Mouse (Mus musculus): ENCODE data around the gene Evi2b. TPM values are rescaled to one million over a fixed set of nuclear protein-coding genes. Genes with fewer than 3 reads are reported as not detected.

Evi2b gene
- 63.3 and 115 TPM in 2 replicates for total RNA-seq (2015; ENCODE audit: low replicate concordance)
- total RNA-seq (2017; ENCODE audit: low replicate concordance): 12.8 and 18.7 TPM in 2 replicates

GRCm38 (mm10) chr11:79523560-79524309 lies at the start of gene Evi2b:
Gene Evi2b (minus strand): TSS chr11:79523762.
- ATAC-seq (replicated peaks; ENCODE audit: low FRiP score, poor library complexity, severe bottlenecking): 0 out of 2 replicates have a peak, but pooled peaks have one; percentile 27

DNA sequence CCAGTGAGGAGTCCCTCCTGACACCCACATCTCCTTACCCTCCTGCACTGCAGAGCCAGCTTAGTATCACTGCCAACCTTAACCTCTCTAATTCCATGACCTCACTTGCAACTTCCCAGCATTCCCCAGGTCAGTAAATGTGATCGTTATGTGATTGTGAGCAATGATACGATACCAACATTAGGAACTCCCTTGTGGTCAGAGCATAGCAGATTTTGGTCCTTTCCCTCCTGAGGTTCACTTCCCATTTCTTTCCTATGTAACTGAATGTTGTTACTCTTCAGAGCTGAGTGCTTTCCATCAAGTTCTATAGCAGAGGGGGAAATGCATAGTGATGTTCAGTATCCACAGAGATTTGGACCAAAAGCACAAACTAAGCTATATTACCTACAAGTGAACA lies 46.8 kb upstream of the Evi2b start:
- ATAC-seq (replicated peaks; ENCODE audit: low FRiP score, poor library complexity, severe bottlenecking): no peak

GRCm38 (mm10) chr11:79568197-79568911 lies 44.8 kb upstream of the Evi2b start:
- ATAC-seq (replicated peaks; ENCODE audit: low FRiP score, poor library complexity, severe bottlenecking): no peak

GRCm38 (mm10) chr11:79566947-79567346 lies 43.4 kb upstream of the Evi2b start:
- no peak for ATAC-seq (replicated peaks; ENCODE audit: low FRiP score, poor library complexity, severe bottlenecking)

- no peak for ATAC-seq (replicated peaks; ENCODE audit: low FRiP score, poor library complexity, severe bottlenecking)
Measured at GRCm38 (mm10) chr11:79563493-79563892, 39.9 kb upstream of the Evi2b start.

DNA sequence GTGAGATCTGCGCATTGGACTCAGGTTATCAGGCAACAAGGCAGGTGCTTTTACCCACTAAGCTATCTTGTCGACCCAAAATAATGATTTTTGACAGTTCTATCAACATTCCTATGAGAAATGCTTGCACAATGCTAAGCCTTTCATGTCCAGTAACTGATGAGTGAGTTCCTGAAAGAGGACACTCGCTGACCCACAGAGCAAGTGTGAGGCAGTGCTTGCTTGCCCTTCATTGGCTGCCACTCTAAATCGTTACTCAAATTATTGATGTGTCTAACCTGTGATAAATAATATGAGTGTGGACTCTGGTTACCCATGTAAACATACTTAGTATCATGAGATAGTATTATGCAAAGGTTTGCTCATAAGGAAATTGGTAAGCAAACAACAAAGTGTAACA lies 37.0 kb upstream of the Evi2b start:
- ATAC-seq (replicated peaks; ENCODE audit: low FRiP score, poor library complexity, severe bottlenecking): no peak

DNA sequence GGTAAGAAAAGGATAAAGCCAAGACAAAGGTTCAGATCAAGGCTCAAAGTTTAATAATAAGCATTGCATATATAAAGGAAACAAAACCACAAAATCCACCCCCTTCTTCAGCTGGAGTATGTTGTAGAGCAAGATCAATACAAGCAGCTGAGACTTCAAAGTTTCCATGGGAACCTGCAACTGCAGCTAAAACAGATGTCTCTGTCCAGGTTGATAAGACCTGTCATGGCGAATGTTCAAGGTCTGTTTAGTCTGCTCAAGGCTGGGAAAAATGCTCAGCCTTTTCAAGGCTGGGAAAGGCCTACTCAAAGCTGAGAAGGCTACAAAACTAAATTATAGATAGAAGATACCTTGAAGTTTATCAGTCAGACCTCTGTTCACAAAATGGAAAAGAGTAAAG lies 29.1 kb upstream of the Evi2b start:
- peak; percentile 57; the same call in 1 of the 2 replicates for ATAC-seq (replicated peaks; ENCODE audit: low FRiP score, poor library complexity, severe bottlenecking)

GRCm38 (mm10) chr11:79536293-79536692 lies 12.7 kb upstream of the Evi2b start:
- no peak for ATAC-seq (replicated peaks; ENCODE audit: low FRiP score, poor library complexity, severe bottlenecking)

DNA sequence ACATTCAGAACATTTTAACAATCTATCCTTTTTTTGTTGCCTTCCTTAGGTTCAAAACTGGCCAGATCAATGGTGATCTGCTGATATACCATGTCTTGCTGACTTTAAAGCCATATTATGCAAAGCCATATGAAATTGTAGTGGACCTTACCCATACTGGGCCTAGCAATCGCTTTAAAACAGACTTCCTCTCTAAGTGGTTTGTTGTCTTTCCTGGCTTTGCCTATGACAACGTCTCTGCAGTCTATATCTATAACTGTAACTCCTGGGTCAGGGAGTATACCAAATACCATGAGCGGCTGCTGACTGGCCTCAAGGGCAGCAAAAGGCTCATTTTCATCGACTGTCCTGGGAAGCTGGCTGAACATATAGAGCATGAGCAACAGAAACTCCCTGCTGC lies 12.0 kb upstream of the Evi2b start:
- ATAC-seq (replicated peaks; ENCODE audit: low FRiP score, poor library complexity, severe bottlenecking): no peak

GRCm38 (mm10) chr11:79533950-79534690 lies 10.6 kb upstream of the Evi2b start:
- no peak for ATAC-seq (replicated peaks; ENCODE audit: low FRiP score, poor library complexity, severe bottlenecking)

- ATAC-seq (replicated peaks; ENCODE audit: low FRiP score, poor library complexity, severe bottlenecking): no peak
Measured at GRCm38 (mm10) chr11:79533311-79533710, 9.7 kb upstream of the Evi2b start.

GRCm38 (mm10) chr11:79531485-79531884 lies 7.9 kb upstream of the Evi2b start:
- ATAC-seq (replicated peaks; ENCODE audit: low FRiP score, poor library complexity, severe bottlenecking): no peak

DNA sequence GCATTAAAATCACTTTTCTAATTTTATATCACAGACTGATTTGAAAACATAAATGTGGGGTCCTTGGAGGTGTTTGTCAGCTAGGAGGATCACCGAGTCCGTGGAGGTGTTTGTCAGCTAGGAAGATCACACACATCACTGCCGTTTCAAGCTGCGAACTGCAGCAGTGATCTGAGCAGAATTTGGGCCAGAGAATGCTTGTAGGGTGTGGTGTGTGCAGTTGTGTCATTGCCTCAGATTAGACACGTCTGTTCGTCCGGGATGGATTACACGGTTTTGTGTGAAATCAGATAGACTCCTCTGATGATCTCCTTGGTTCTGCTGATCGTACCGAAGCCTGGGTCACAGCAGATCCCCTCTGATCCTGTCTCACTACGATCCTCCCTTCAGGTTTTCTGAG lies 7.2 kb upstream of the Evi2b start:
- no peak for ATAC-seq (replicated peaks; ENCODE audit: low FRiP score, poor library complexity, severe bottlenecking)

DNA sequence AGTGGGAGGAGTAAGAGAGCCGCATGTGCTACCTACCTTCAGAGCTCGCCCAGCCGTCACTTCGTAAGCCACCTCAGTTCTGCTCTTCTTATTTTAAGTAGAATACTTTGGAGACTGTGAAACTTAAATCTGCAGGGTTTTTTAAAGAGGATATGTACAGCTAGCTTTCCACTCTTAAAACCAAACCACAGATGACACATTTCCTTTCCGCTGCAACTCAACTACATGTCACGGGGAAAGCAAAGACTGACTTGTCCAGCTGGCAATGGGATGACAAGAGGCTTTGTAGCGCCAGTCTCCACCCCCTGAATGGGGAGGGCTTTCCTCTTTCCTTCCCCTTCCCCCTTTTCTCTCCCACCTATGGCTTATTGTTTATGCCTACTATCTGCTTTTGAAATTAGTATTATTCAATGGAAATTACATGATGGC lies 6.8 kb upstream of the Evi2b start, which contains the start of the genes Evi2 and Evi2a:
TSS of gene Evi2 (minus strand) at position 257 of the 429 bp plus-strand sequence.
TSS of gene Evi2a (minus strand) at position 277 of the 429 bp plus-strand sequence.
- no peak for ATAC-seq (replicated peaks; ENCODE audit: low FRiP score, poor library complexity, severe bottlenecking)

GRCm38 (mm10) chr11:79529736-79530135 lies 6.2 kb upstream of the Evi2b start:
- ATAC-seq (replicated peaks; ENCODE audit: low FRiP score, poor library complexity, severe bottlenecking): no peak

GRCm38 (mm10) chr11:79529226-79529625 lies 5.7 kb upstream of the Evi2b start:
- no peak for ATAC-seq (replicated peaks; ENCODE audit: low FRiP score, poor library complexity, severe bottlenecking)

DNA sequence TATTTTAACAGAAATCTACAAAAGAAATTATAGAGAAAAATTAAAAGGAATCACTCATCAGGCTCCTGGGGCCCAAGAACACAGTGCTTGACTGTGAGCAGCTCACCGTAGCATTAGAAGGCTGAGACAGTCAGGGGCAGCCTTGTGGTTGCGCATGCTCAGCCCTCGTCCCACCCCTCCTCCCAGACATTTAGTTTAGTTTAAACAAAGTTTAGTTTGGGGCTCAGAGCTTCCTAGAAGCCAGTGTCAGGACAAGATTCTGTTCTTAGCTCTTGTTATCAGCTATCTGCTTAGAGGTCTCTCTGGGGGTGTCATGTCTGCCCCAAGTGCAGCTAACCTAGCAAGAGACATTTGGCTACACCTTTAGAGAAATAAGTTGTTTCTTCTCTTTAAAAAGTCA lies 5.0 kb upstream of the Evi2b start:
- 0 out of 2 replicates have a peak, but pooled peaks have one; percentile 37 for ATAC-seq (replicated peaks; ENCODE audit: low FRiP score, poor library complexity, severe bottlenecking)

- no peak for ATAC-seq (replicated peaks; ENCODE audit: low FRiP score, poor library complexity, severe bottlenecking)
Measured at GRCm38 (mm10) chr11:79527739-79528384, 4.3 kb upstream of the Evi2b start.

DNA sequence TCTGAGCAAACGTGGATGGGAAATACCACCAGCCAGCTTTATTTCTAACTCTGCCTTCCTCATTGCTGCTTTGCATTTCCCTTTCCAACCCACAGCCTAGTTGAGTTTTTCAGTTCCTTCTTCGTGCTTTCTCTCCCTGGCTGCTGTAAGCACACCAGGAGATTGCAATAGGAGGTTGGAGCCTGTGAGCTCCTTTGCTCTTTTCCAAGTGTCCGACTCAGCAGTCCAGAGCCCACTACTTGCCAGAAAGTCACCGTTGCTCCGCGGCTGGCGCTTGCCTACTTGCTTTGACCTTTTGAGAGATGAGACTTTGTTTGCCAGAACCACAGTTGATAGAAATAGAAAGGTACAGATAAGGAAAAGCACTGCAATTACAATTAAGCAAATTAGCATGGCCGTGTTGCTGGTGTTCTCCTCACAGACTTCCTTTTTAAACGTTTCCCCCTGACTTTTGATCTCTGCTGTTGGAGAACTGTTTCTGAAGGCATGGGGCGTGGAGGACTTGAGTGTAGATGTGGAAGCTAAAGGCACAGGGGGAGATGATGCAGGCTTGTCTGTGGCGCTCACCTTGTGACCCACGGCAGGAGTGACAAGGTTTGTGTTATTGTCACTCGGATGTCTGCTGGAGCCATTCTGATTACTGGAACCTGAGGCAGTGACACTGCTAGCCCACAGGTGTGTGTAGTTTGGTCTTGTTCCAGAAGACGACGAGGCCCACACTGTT lies 3.6 kb upstream of the Evi2b start:
- no peak for ATAC-seq (replicated peaks; ENCODE audit: low FRiP score, poor library complexity, severe bottlenecking)
